Mouse (Mus musculus) bone marrow macrophage, adult 2 months (primary cell): ENCODE data around the gene Bglap2.

ENCODE experiments used
- CTCF ChIP-seq: IDR thresholded peaks from 2 replicates; pipeline ENCODE4 v1.5.1; 2012; ENCODE audit warnings: low read depth, mild to moderate bottlenecking, low read length, moderate library complexity
- POLR2A ChIP-seq: IDR thresholded peaks from 2 replicates; pipeline ENCODE4 v1.6.1; 2012; ENCODE audit warnings: mild to moderate bottlenecking, low read depth, low read length, borderline replicate concordance

- no peak for TF ChIP-seq CTCF
- TF ChIP-seq POLR2A = peak; percentile 74
Observed at GRCm38 (mm10) chr3:88336058-88337013, 42.2 kb downstream of the Bglap2 start, which contains the start of the genes Tmem79 and Smg5.
